Mouse (Mus musculus): ENCODE measurements around the gene Bcl7a. TPM values are rescaled to one million over a fixed set of nuclear protein-coding genes. Genes with fewer than 3 reads are reported as not detected.

Bcl7a gene
- polyA plus RNA-seq (2016; fragmentation: Nextera tagmentation; extraction: Ambion mirVana), result 64.4 and 66.5 TPM in 2 replicates

GRCm38 (mm10) chr5:123343707-123344627 lies at the start of gene Bcl7a:
TSS of gene Bcl7a (plus strand) at chr5:123343834.
- no peaks in the 10 kb centered on the region for H3K27me3 ChIP-seq
- H3K4me1 ChIP-seq, result peaks cover 33% of the 10 kb centered on the region
- ATAC-seq (ENCODE audit: low FRiP score), result peak; percentile 93
- WGBS, result 1% methylated on average over 65 of the region's 69 CpGs
- H3K9ac ChIP-seq, result peak within 1 kb of the TSS; percentile 99
- peak within 1 kb of the TSS; percentile 63 for H3K4me2 ChIP-seq
- peak within 1 kb of the TSS; percentile 98 for H3K4me3 ChIP-seq (replicated peaks)
- H3K27ac ChIP-seq, result peak within 1 kb of the TSS; percentile 100
- H3K9me3 ChIP-seq, result no peaks in the 10 kb centered on the region
- peaks cover 3% of the 10 kb centered on the region for H3K36me3 ChIP-seq (replicated peaks)

DNA sequence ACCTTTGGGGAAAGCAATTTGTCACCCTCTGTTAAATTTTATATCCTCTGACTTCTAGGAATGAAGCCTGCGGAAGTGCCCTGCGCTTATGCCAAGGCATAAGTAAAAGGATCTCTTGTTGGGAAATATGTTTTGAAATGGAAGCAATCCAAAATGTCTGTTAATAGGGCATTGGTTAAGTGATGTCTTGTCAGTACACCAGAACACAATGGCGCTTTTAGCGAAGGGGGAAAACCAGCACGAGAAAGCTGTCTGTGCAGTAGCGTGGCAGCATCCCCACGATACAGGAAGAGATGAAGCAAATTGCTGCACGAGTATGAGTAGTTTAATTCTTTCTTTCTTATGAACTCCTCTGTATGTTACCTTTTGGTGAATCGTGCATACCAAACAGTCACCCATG lies 49.0 kb upstream of the Bcl7a start:
- no peak overlapping the region for H3K4me2 ChIP-seq
- 91% methylated on average over 9 of the region's 9 CpGs for WGBS
- no peaks in the 10 kb centered on the region for H3K9me3 ChIP-seq

GRCm38 (mm10) chr5:123296224-123296806 lies 47.3 kb upstream of the Bcl7a start:
- 0 out of 2 replicates have a peak, but pooled peaks cover 21% of the 10 kb centered on the region for H3K27me3 ChIP-seq
- H3K9ac ChIP-seq, result no peak overlapping the region
- 66% methylated on average over 12 of the region's 12 CpGs for WGBS
- H3K4me3 ChIP-seq (replicated peaks), result no peak overlapping the region
- no peak overlapping the region for H3K27ac ChIP-seq
- H3K4me2 ChIP-seq, result no peak overlapping the region
- ATAC-seq (ENCODE audit: low FRiP score), result no peak
- H3K9me3 ChIP-seq, result no peaks in the 10 kb centered on the region
- H3K4me1 ChIP-seq, result peaks cover 22% of the 10 kb centered on the region
- no peaks in the 10 kb centered on the region for H3K36me3 ChIP-seq (replicated peaks)

More for the DNA sequence above, 49.0 kb upstream of the Bcl7a start:
- Histone ChIP-seq H3K4me1 (peaks cover 8% of the 10 kb centered on the region; the same call in 1 of the 2 replicates), H3K27ac (no peak overlapping the region), H3K27me3 (0 out of 2 replicates have a peak, but pooled peaks cover 17% of the 10 kb centered on the region), H3K9ac (no peak overlapping the region), H3K4me3 (replicated peaks) (no peak overlapping the region), H3K36me3 (replicated peaks) (no peaks in the 10 kb centered on the region)
- no peak for ATAC-seq (ENCODE audit: low FRiP score)

DNA sequence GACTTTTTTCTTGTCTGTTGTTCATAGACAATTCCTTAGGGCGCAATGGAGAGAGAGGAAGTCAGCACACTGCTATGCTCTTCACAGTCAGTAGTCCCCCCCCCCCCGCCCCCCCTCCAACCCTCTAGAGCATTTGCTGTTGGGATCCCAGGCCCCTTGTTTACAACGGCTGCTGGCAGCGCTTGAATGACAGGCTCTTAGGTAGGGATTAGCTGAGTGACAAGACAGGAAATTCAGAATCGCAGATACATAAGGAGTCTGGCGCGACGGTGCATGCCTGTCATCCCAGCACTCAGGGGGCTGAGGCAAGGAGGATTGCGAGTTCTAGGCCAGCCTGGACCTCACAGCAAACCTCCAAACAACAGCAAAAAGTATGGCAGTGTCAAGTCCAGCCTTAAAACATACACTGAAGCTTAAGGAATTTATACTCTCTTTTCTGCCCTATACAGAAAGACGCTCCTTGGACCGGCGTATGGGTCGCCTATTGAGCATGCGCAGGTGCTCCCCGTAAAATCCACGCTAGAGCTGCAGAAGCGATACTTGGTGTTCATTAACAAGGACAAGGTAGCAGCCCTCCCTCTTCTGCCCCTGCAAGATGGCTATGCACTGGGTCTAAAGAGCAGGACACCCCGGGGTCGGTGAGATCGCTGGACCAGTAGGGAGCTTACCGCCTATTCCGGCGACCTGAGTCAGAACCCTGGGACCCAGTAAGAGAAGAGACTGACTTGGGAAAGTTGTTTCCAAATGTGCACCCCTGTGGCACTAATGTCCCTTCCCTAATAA lies 46.5 kb upstream of the Bcl7a start:
- Histone ChIP-seq H3K27ac (no peak overlapping the region), H3K9me3 (no peaks in the 10 kb centered on the region), H3K4me2 (no peak overlapping the region), H3K4me3 (replicated peaks) (no peak overlapping the region), H3K9ac (no peak overlapping the region), H3K27me3 (0 out of 2 replicates have a peak, but pooled peaks cover 23% of the 10 kb centered on the region), H3K4me1 (peaks cover 27% of the 10 kb centered on the region), H3K36me3 (replicated peaks) (no peaks in the 10 kb centered on the region)
- WGBS, result 62% methylated on average over 23 of the region's 23 CpGs
- ATAC-seq (ENCODE audit: low FRiP score), result no peak

DNA sequence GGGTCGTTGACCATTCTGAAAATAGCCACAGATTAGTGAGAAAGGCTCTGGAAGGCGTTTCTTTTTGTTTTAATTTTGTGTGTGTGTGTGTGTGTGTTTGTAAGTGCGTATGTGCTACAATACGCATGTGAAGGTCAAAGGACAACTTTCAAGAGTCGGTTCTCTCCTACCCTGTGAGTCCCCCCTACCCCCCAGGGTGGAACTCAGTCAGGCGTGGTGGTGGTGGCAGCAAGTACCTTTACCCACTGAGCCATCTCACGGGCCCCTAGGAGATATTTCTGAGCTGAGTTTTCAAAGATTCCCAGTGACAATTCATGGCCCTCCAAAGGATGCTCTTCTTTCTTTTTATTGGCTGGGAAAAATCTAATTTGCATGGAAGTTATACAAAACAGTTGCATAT lies 45.8 kb upstream of the Bcl7a start:
- no peak overlapping the region for H3K4me3 ChIP-seq (replicated peaks)

GRCm38 (mm10) chr5:123298526-123298925 lies 45.1 kb upstream of the Bcl7a start:
- Histone ChIP-seq H3K4me2 (no peak overlapping the region), H3K9me3 (no peaks in the 10 kb centered on the region), H3K27ac (no peak overlapping the region), H3K4me3 (replicated peaks) (no peak overlapping the region), H3K9ac (no peak overlapping the region), H3K36me3 (replicated peaks) (no peaks in the 10 kb centered on the region), H3K4me1 (peaks cover 34% of the 10 kb centered on the region), H3K27me3 (0 out of 2 replicates have a peak, but pooled peaks cover 23% of the 10 kb centered on the region)
- WGBS, result 90% methylated on average over 6 of the region's 6 CpGs
- ATAC-seq (ENCODE audit: low FRiP score), result no peak

More for the DNA sequence above, 45.8 kb upstream of the Bcl7a start:
- 70% methylated on average over 7 of the region's 7 CpGs for WGBS
- Histone ChIP-seq H3K27ac (no peak overlapping the region), H3K27me3 (0 out of 2 replicates have a peak, but pooled peaks cover 23% of the 10 kb centered on the region), H3K36me3 (replicated peaks) (no peaks in the 10 kb centered on the region), H3K9me3 (no peaks in the 10 kb centered on the region), H3K4me1 (peaks cover 34% of the 10 kb centered on the region), H3K9ac (no peak overlapping the region), H3K4me2 (no peak overlapping the region)
- ATAC-seq (ENCODE audit: low FRiP score), result no peak

DNA sequence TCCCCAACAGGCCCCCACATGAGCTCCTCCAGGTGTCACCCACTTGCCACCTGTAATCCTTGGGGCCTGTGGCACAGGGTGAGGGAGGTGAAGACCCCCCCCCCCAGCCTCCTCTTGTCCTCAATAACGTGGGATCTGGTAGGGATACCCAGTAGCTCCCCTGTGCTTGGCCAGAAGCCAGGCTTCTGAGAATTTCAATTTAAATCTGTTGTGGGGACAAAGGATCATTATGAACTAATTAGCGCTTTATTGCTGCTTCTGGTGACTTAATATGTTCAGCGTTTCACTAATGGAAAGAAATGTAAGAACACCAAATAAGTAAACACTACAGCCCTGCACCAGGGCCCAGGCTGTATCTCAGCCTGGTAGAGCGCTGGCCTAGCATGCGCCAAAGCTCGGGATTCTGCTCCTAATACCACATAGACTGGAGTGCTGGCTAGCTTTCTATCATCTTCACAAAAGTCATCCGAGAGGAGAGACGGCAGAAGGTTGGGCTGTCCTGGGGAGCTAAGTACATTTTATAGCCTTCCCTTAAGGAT lies 43.1 kb upstream of the Bcl7a start:
- Histone ChIP-seq H3K4me1 (peaks cover 34% of the 10 kb centered on the region), H3K9me3 (no peaks in the 10 kb centered on the region), H3K9ac (no peak overlapping the region), H3K36me3 (replicated peaks) (no peaks in the 10 kb centered on the region), H3K4me2 (no peak overlapping the region), H3K27me3 (peaks cover 24% of the 10 kb centered on the region), H3K27ac (0 out of 2 replicates have a peak overlapping the region, but pooled peaks have one; percentile 47), H3K4me3 (replicated peaks) (no peak overlapping the region)
- WGBS, result 56% methylated on average over 8 of the region's 8 CpGs
- ATAC-seq (ENCODE audit: low FRiP score), result 0 out of 2 replicates have a peak, but pooled peaks have one; percentile 20

DNA sequence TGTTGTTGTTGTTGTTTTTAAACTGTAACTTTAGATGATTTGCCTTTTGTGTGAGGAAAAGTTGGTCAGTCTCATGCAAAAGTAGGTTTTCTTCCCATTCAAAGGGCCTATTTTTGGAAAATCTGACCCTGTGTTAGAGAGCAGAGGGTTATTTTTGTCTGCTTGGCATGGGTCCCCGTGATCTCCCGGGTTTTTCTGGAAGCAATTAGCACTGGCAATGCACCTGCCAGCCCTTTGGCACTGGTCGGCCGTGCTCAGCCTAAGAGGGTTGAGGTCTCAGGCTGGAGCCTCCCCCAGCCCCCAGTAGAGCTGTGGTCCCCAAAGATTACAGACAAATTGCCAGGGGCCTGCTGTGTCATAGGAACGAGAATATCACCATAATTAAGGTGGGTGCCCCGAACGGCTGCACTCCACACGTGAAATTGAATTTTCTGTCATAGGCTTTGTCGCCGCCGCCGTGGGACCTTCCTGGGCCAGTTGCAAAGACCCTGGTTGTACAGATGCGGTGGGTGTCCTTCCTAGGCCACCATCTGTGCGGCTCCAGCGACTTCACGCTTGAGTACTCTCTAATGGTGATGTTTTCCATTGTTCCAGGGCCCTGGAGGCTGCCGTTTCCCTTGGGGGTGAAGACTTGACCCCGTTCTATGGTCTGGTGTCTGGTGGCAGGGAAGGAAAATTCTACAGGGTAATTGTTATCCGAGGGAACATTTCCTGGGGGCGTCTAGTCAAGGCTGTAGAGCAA lies 41.7 kb upstream of the Bcl7a start:
- ATAC-seq (ENCODE audit: low FRiP score), result peak; percentile 73
- no peak overlapping the region for H3K9ac ChIP-seq
- no peaks in the 10 kb centered on the region for H3K36me3 ChIP-seq (replicated peaks)
- 25% methylated on average over 20 of the region's 20 CpGs for WGBS
- H3K27ac ChIP-seq, result peak overlapping the region; percentile 39
- H3K4me1 ChIP-seq, result peaks cover 31% of the 10 kb centered on the region
- H3K4me2 ChIP-seq, result peak overlapping the region; percentile 8; the same call in 1 of the 2 replicates
- no peaks in the 10 kb centered on the region for H3K9me3 ChIP-seq
- no peak overlapping the region for H3K4me3 ChIP-seq (replicated peaks)
- H3K27me3 ChIP-seq, result peaks cover 20% of the 10 kb centered on the region

GRCm38 (mm10) chr5:123307630-123308282 lies 35.9 kb upstream of the Bcl7a start:
- ATAC-seq (ENCODE audit: low FRiP score), result no peak
- WGBS, result 81% methylated on average over 18 of the region's 18 CpGs

DNA sequence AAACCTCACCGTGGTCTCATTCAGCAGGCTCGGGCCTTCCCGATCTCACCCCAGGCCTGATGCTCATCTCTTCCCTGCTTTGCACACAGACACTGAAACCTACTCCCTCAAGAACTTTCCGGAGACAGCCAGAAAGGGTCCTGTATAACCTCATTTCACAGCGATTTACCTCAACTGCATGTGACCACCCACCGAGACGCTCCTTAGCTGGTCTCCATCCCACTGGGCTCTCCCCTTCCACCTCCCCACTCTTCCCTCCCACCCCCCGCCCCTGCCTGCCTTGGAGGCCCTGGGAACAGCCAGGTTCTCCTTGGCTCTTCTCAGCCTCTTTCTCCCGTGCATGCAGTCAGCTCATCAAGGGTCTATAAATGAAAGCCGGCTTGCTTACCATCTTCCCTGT lies 33.8 kb upstream of the Bcl7a start:
- peaks cover 12% of the 10 kb centered on the region; the same call in 1 of the 2 replicates for H3K4me1 ChIP-seq
- 42% methylated on average over 10 of the region's 10 CpGs for WGBS
- no peaks in the 10 kb centered on the region for H3K9me3 ChIP-seq
- no peak overlapping the region for H3K9ac ChIP-seq
- H3K4me2 ChIP-seq, result no peak overlapping the region
- no peak overlapping the region for H3K27ac ChIP-seq
- ATAC-seq (ENCODE audit: low FRiP score), result no peak
- H3K36me3 ChIP-seq (replicated peaks), result no peaks in the 10 kb centered on the region
- peaks cover 6% of the 10 kb centered on the region for H3K27me3 ChIP-seq
- H3K4me3 ChIP-seq (replicated peaks), result no peak overlapping the region

More at GRCm38 (mm10) chr5:123307630-123308282, 35.9 kb upstream of the Bcl7a start:
- no peak overlapping the region for H3K4me3 ChIP-seq (replicated peaks)
- no peak overlapping the region for H3K4me2 ChIP-seq
- peaks cover 11% of the 10 kb centered on the region; the same call in 1 of the 2 replicates for H3K4me1 ChIP-seq
- H3K9me3 ChIP-seq, result no peaks in the 10 kb centered on the region
- H3K27ac ChIP-seq, result no peak overlapping the region
- H3K36me3 ChIP-seq (replicated peaks), result no peaks in the 10 kb centered on the region
- peaks cover 6% of the 10 kb centered on the region for H3K27me3 ChIP-seq
- H3K9ac ChIP-seq, result 0 out of 2 replicates have a peak overlapping the region, but pooled peaks have one; percentile 12

- Histone ChIP-seq H3K9ac (no peak overlapping the region), H3K4me1 (peaks cover 16% of the 10 kb centered on the region), H3K4me2 (no peak overlapping the region), H3K27ac (no peak overlapping the region), H3K9me3 (no peaks in the 10 kb centered on the region), H3K4me3 (replicated peaks) (no peak overlapping the region), H3K27me3 (peaks cover 4% of the 10 kb centered on the region), H3K36me3 (replicated peaks) (no peaks in the 10 kb centered on the region)
- 63% methylated on average over 7 of the region's 7 CpGs for WGBS
- no peak for ATAC-seq (ENCODE audit: low FRiP score)
These were observed 33.4 kb upstream of the Bcl7a start for GRCm38 (mm10) chr5:123310221-123310620.

Data from forebrain, embryonic 12.5 days (tissue).